Mouse (Mus musculus): ENCODE measurements around the gene Nckap5.

GRCm38 (mm10) chr1:126600596-126600995, 230.0 kb downstream of the Nckap5 start:
- no peak for TF ChIP-seq CTCF (IDR thresholded peaks at IDR 0.05; ENCODE audit: low read depth)
- no peak for TF ChIP-seq EP300 (IDR thresholded peaks at IDR 0.05; ENCODE audit: low read depth)

Data from liver, embryonic 14.5 days (tissue).